Mouse (Mus musculus) MEL (cell line): ENCODE measurements around the gene Dlk2.

Experiments used
- CTCF ChIP-seq, 3 experiments: IDR thresholded peaks in 2 of 3; conservative IDR thresholded peaks in 1 of 3; 2 replicates each; pipeline ENCODE4 v1.5.1; 2011 to 2012; ENCODE audit warnings: low read length in 3 of 3, low read depth in 2 of 3, mild to moderate bottlenecking in 2 of 3, improper control_type of control experiment in 1 of 3, inconsistent platforms in 1 of 3, mixed read lengths in 1 of 3, moderate library complexity in 1 of 3; ENCODE audit not compliant: control insufficient read depth in 1 of 3, insufficient read depth in 1 of 3, poor library complexity in 1 of 3, severe bottlenecking in 1 of 3
- POLR2A ChIP-seq, 2 experiments: IDR thresholded peaks; 2 replicates each; pipeline ENCODE4 v1.6.1; 2011 to 2012; ENCODE audit warnings: low read length in 2 of 2, mild to moderate bottlenecking in 2 of 2, control low read depth in 1 of 2, improper control_type of control experiment in 1 of 2, low read depth in 1 of 2, moderate library complexity in 1 of 2; ENCODE audit not compliant: control insufficient read depth in 1 of 2, insufficient read depth in 1 of 2, poor library complexity in 1 of 2

- TF ChIP-seq CTCF (IDR thresholded peaks at IDR 0.05 in 2 of 3, conservative IDR thresholded peaks at IDR 0.05 in 1 of 3; ENCODE audit: control insufficient read depth in 1 of 3, insufficient read depth in 1 of 3, low read depth in 2 of 3, low read length in 3 of 3, poor library complexity in 1 of 3, severe bottlenecking in 1 of 3) (no peak), POLR2A (IDR thresholded peaks at IDR 0.05; ENCODE audit: control insufficient read depth in 1 of 2, insufficient read depth in 1 of 2, low read depth in 1 of 2, low read length in 2 of 2, poor library complexity in 1 of 2) (no peak)
Observed at GRCm38 (mm10) chr17:46259675-46260074, 37.5 kb upstream of the Dlk2 start.
